Mouse (Mus musculus): ENCODE results near the gene Tmc1. TPM values are rescaled to one million over a fixed set of nuclear protein-coding genes. Genes with fewer than 3 reads are reported as not detected.

Gene Tmc1
- total RNA-seq (2023): not detected

DNA sequence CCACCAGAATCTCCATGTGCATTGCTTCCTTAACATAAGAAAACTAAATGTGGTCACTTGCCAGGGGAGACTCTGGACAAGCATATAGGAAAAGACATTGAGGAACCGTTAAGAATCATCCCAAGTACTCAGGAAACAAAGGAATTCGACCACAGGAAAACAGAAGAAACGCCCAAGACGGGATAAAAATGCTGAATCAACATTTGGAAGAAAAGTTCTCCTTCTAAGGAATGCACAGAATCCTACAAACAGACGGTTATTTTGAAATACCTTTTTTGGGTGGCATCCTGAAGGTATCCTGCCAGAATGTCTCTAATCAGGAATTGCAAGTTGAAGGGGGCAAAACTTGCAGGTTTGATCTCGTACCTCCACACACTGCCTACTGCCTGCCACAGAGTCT lies at the start of gene Tmc1:
TSS of gene Tmc1 (minus strand) at position 329 of the 400 bp plus-strand sequence.

Other genes with a start within 250 kb of the Tmc1 start
- not detected for gene Aldh1a7, start 226.6 kb downstream of the Tmc1 start, total RNA-seq (2023)

Data from CD4-positive naive resting alpha-beta T cell, adult 57 days (primary cell).